Mouse (Mus musculus) heart, postnatal 0 days (tissue): ENCODE measurements at regions not wholly inside any gene's neighbourhood (a gene's known extent, or its start where the extent isn't known, plus 50 kb on each side); places are given as distances from the start of the nearest gene placed in this dataset.

Experiments used
- CTCF ChIP-seq: IDR thresholded peaks from 2 replicates; pipeline ENCODE4 v1.5.1; 2016; ENCODE audit warnings: antibody characterized with exemption, control low read depth, low read depth
- EP300 ChIP-seq: IDR thresholded peaks from 2 replicates; pipeline ENCODE4 v1.6.1; 2016; ENCODE audit warnings: antibody characterized with exemption, low read depth

DNA sequence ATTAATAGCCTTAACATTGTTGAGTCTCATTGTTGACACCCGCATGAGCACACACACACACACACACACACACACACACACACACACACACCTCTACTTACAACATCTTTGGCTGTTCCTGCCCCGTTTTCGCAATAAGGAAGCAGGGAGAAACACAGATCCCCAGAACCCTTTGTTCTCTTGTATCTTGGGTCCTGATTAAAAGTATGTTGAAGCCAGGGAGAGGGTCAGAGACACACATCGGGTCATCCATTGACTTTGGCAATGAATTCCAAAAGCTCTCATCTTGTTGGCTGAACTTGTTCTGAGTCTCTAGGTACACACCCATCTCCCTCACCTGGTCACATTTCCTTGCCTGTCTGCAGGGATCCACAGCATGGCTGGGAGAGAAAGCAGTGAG, 303.9 kb upstream of the 4930535I16Rik start:
- TF ChIP-seq CTCF = no peak
- no peak for TF ChIP-seq EP300
